Mouse (Mus musculus): ENCODE results near the gene Slc4a1ap.
A peak's percentile ranks its signal among the peaks of the same experiment; 100 is the strongest.

- TF ChIP-seq CTCF (IDR thresholded peaks at IDR 0.05; ENCODE audit: borderline replicate concordance, insufficient read depth, low read length) (peak; percentile 69; the same call in 1 of the 2 replicates), POLR2A (IDR thresholded peaks at IDR 0.05; ENCODE audit: low read depth, low read length) (no peak)
Observed at GRCm38 (mm10) chr5:31563496-31563895, 36.7 kb downstream of the Slc4a1ap start.

All from embryonic fibroblast, embryonic 13.5 days (primary cell).